16 mouse cellular contexts compared by ENCODE assay signal in genomic region chr4:109411377-109411967, GRCm38 (mm10). TPM values are rescaled to one million over a fixed set of nuclear protein-coding genes. Genes with fewer than 3 reads are reported as not detected.
DNase-seq lines count a peak whose midpoint lies in the region; ATAC-seq and TF ChIP-seq lines count a peak whose summit lies in the region.
"Had no signal": no experiment of that assay in that cellular context is flagged by ENCODE, and none has a peak within 500 bp of the region (broad histone marks: within the 10 kb centered on the region; RNA-seq: fewer than 3 reads in every experiment).

No protein-coding gene starts in this region.

- H3K4me3 ChIP-seq in heart, embryonic 10.5 days, result no peak overlapping the region
- H3K4me3 ChIP-seq in lung, embryonic 14.5 days (ENCODE audit: low read depth, low read length), result no peak overlapping the region
- H3K4me3 ChIP-seq in liver, embryonic 15.5 days (replicated peaks), result peak overlapping the region; percentile 47
- H3K4me3 ChIP-seq: embryonic facial prominence, embryonic 12.5 days; forebrain, embryonic 15.5 days had no signal

- H3K27me3 ChIP-seq in heart, embryonic 10.5 days (ENCODE audit: insufficient read depth, poor library complexity, severe bottlenecking), result peaks cover 3% of the 10 kb centered on the region; the same call in 1 of the 2 replicates
- H3K27me3 ChIP-seq in lung, embryonic 14.5 days (ENCODE audit: insufficient read depth, low read length), result no peaks in the 10 kb centered on the region
- H3K27me3 ChIP-seq in liver, embryonic 15.5 days, result no peaks in the 10 kb centered on the region
- H3K27me3 ChIP-seq: embryonic facial prominence, embryonic 12.5 days; forebrain, embryonic 15.5 days had no signal

- peaks cover 28% of the 10 kb centered on the region for H3K4me1 ChIP-seq in heart, embryonic 10.5 days
- 0 out of 2 replicates have a peak, but pooled peaks cover 1% of the 10 kb centered on the region for H3K4me1 ChIP-seq in lung, embryonic 14.5 days (ENCODE audit: insufficient read depth)
- H3K4me1 ChIP-seq in liver, embryonic 15.5 days (replicated peaks), result peaks cover 81% of the 10 kb centered on the region

- no peak for DNase-seq in heart, embryonic 10.5 days (ENCODE audit: low spot score)
- DNase-seq in heart, adult 9 months (ENCODE audit: low spot score in 2 of 2), result no peak
- DNase-seq in lung, embryonic 14.5 days, result no peak
- DNase-seq in lung, postnatal 25 days (ENCODE audit: low spot score), result no peak
- DNase-seq in c-Kit-positive CD71-positive TER-119-positive erythroid progenitor cells, embryonic 14.5 days (ENCODE audit: low spot score), result peak; percentile 65
- no peak for DNase-seq in spleen, adult 12 weeks (ENCODE audit: low spot score)
- DNase-seq in retina, embryonic 14.5 days (ENCODE audit: low spot score), result no peak
- DNase-seq: cerebellum, postnatal 25 days; heart, postnatal 14 days; kidney, postnatal 25 days; lung, adult 2 months; right cerebral cortex, postnatal 25 days; thymus, postnatal 36 days had no signal

- 77% methylated on average over 6 of the region's 6 CpGs for whole genome bisulfite sequencing in heart, embryonic 10.5 days
- 72% methylated on average over 6 of the region's 6 CpGs for WGBS in lung, embryonic 14.5 days
- WGBS in liver, embryonic 15.5 days (ENCODE audit: insufficient replicate concordance), result 17% methylated on average over 6 of the region's 6 CpGs

- peak overlapping the region; percentile 81 for H3K27ac ChIP-seq in heart, embryonic 10.5 days
- H3K27ac ChIP-seq in lung, embryonic 14.5 days (ENCODE audit: low read depth), result peak overlapping the region; percentile 67; the same call in 1 of the 2 replicates
- H3K27ac ChIP-seq in liver, embryonic 15.5 days (replicated peaks), result peak overlapping the region; percentile 99
- H3K27ac ChIP-seq: embryonic facial prominence, embryonic 12.5 days; forebrain, embryonic 15.5 days had no signal

- ATAC-seq in lung, embryonic 14.5 days (ENCODE audit: insufficient read depth), result no peak
- peak; percentile 65 for ATAC-seq in liver, embryonic 15.5 days (ENCODE audit: insufficient read depth)
- ATAC-seq: forebrain, embryonic 15.5 days had no signal

- no peak overlapping the region; the same call in 1 of the 2 replicates for H3K4me2 ChIP-seq in lung, embryonic 14.5 days
- peak overlapping the region; percentile 92 for H3K4me2 ChIP-seq in liver, embryonic 15.5 days
- H3K4me2 ChIP-seq: embryonic facial prominence, embryonic 12.5 days; forebrain, embryonic 15.5 days had no signal

- no peak for TF ChIP-seq CTCF in lung, embryonic 14.5 days (IDR thresholded peaks at IDR 0.05; ENCODE audit: low read depth)

- no peaks in the 10 kb centered on the region for H3K36me3 ChIP-seq in heart, embryonic 10.5 days
- H3K36me3 ChIP-seq in lung, embryonic 14.5 days (ENCODE audit: insufficient read depth), result no peaks in the 10 kb centered on the region
- H3K36me3 ChIP-seq in liver, embryonic 15.5 days (replicated peaks), result no peaks in the 10 kb centered on the region
- H3K36me3 ChIP-seq: embryonic facial prominence, embryonic 12.5 days; forebrain, embryonic 15.5 days had no signal

- no peak overlapping the region; the same call in 1 of the 2 replicates for H3K9ac ChIP-seq in lung, embryonic 14.5 days
- H3K9ac ChIP-seq in liver, embryonic 15.5 days, result peak overlapping the region; percentile 70
- H3K9ac ChIP-seq: embryonic facial prominence, embryonic 12.5 days; forebrain, embryonic 15.5 days had no signal

- H3K9me3 ChIP-seq in heart, embryonic 10.5 days, result no peaks in the 10 kb centered on the region
- H3K9me3 ChIP-seq in lung, embryonic 14.5 days (ENCODE audit: low read depth, low read length), result no peaks in the 10 kb centered on the region
- no peaks in the 10 kb centered on the region for H3K9me3 ChIP-seq in liver, embryonic 15.5 days (replicated peaks)
- H3K9me3 ChIP-seq: embryonic facial prominence, embryonic 12.5 days; forebrain, embryonic 15.5 days had no signal

RNA-seq across cellular contexts. Expression of gene Ttc39a, which starts 5.0 kb away (rescaled TPM):
- 9.4 and 10.7 TPM in 2 replicates for polyA plus RNA-seq in heart, embryonic 10.5 days (2016; fragmentation: Nextera tagmentation; extraction: Ambion mirVana)
- 5.5 and 5.9 TPM in 2 replicates for polyA plus RNA-seq in lung, embryonic 14.5 days (2014; fragmentation: Nextera tagmentation; extraction: Ambion mirVana)
- 13.5 and 14.3 TPM in 2 replicates for polyA plus RNA-seq in liver, embryonic 15.5 days (2015; fragmentation: Nextera tagmentation; extraction: Ambion mirVana)
